Mouse (Mus musculus) limb, embryonic 11.5 days (tissue): ENCODE results near the gene Nt5m. TPM values are rescaled to one million over a fixed set of nuclear protein-coding genes. Genes with fewer than 3 reads are reported as not detected.

ENCODE experiments used
- ATAC-seq: fragments of 200-750 bp; cut with Nextera tagmentation; 2 replicates; pipeline ENCODE4 v1.8.0; 2017; ENCODE audit warnings: low read depth; ENCODE audit not compliant: insufficient number of reproducible peaks, low FRiP score, low TSS enrichment
- DNase-seq: peaks from one replicate; pipeline ENCODE4 v3.0.0-alpha.2; 2015; ENCODE audit warnings: low spot score
- H3K27ac ChIP-seq: fragments of 300-500 bp; sonication (generic); replicated peaks from 2 replicates; pipeline ENCODE4 v1.5.1; 2014; ENCODE audit warnings: low read depth, mild to moderate bottlenecking, low read length
- H3K27me3 ChIP-seq: fragments of 300-500 bp; sonication (generic); 2 replicates; pipeline ENCODE4 v1.6.1; 2014; ENCODE audit warnings: mild to moderate bottlenecking, low read length, mixed read lengths; ENCODE audit not compliant: control insufficient read depth, insufficient read depth
- H3K36me3 ChIP-seq: fragments of 300-500 bp; sonication (generic); 2 replicates; pipeline ENCODE4 v1.6.1; 2014; ENCODE audit warnings: mild to moderate bottlenecking, low read length, moderate library complexity, mixed read lengths; ENCODE audit not compliant: control insufficient read depth, insufficient read depth
- H3K4me1 ChIP-seq: fragments of 300-500 bp; sonication (generic); 2 replicates; pipeline ENCODE4 v1.6.1; 2014; ENCODE audit warnings: low read length, mixed read lengths; ENCODE audit not compliant: control insufficient read depth, insufficient read depth
- H3K4me2 ChIP-seq: fragments of 300-500 bp; sonication (generic); 2 replicates; pipeline ENCODE4 v1.6.1; 2014; ENCODE audit warnings: low read depth, mild to moderate bottlenecking, moderate library complexity; ENCODE audit not compliant: severe bottlenecking
- H3K4me3 ChIP-seq: fragments of 300-500 bp; sonication (generic); 2 replicates; pipeline ENCODE4 v1.5.1; 2014; ENCODE audit warnings: low read depth, low read length
- H3K9ac ChIP-seq: fragments of 300-500 bp; sonication (generic); 2 replicates; pipeline ENCODE4 v1.6.1; 2014; ENCODE audit warnings: mild to moderate bottlenecking, low read length
- H3K9me3 ChIP-seq: fragments of 300-500 bp; sonication (generic); 2 replicates; pipeline ENCODE4 v1.6.1; 2016; ENCODE audit warnings: low read length; ENCODE audit not compliant: control insufficient read depth
- WGBS: fragments of 180-500 bp; shearing (Covaris S2); extraction: QIAGEN DNeasy Blood & Tissue Kit; methylation state at CpG from one replicate; pipeline ENCODE4 v1.1.7; 2014; 5-methylcytosine and 5-hydroxymethylcytosine counted together
- polyA plus RNA-seq: library from polyadenylated mRNA; unstranded; fragments of >200 nt; fragmentation: Nextera tagmentation; extraction: Ambion mirVana; gene quantifications from 2 replicates; pipeline ENCODE4 v1.2.1, GENCODE M21; 2014

Nt5m gene
- polyA plus RNA-seq, 1 experiment from 2014 or later = 36.1 TPM

GRCm38 (mm10) chr11:59808170-59808960 lies 30.9 kb upstream of the Nt5m start:
- H3K4me2 ChIP-seq = peak overlapping the region; percentile 84
- no peaks in the 10 kb centered on the region for H3K9me3 ChIP-seq
- no peak for DNase-seq
- peaks cover 6% of the 10 kb centered on the region for H3K4me1 ChIP-seq
- no peak overlapping the region for H3K27ac ChIP-seq
- no peak for ATAC-seq
- peak overlapping the region; percentile 75 for H3K4me3 ChIP-seq
- peaks cover 6% of the 10 kb centered on the region; the same call in 1 of the 2 replicates for H3K36me3 ChIP-seq
- peak overlapping the region; percentile 96; the same call in 1 of the 2 replicates for H3K9ac ChIP-seq
- no peaks in the 10 kb centered on the region for H3K27me3 ChIP-seq
- WGBS = 73% methylated on average over 14 of the region's 14 CpGs

- Histone ChIP-seq H3K36me3 (peaks cover 2% of the 10 kb centered on the region; the same call in 1 of the 2 replicates), H3K4me1 (peaks cover 6% of the 10 kb centered on the region), H3K9me3 (no peaks in the 10 kb centered on the region), H3K4me3 (peak overlapping the region; percentile 75), H3K9ac (peak overlapping the region; percentile 96), H3K27me3 (no peaks in the 10 kb centered on the region), H3K27ac (peak overlapping the region; percentile 97), H3K4me2 (peak overlapping the region; percentile 84)
- DNase-seq (no peak), ATAC-seq (no peak)
- WGBS = under 1% methylated on average over 15 of the region's 15 CpGs
These were observed 30.1 kb upstream of the Nt5m start for GRCm38 (mm10) chr11:59809071-59809669.

GRCm38 (mm10) chr11:59809670-59810474 lies 29.4 kb upstream of the Nt5m start, which contains the start of gene Flcn:
Gene Flcn (minus strand): TSS chr11:59810016.
- peak within 1 kb of the TSS; percentile 84 for H3K4me2 ChIP-seq
- peak within 1 kb of the TSS; percentile 75 for H3K4me3 ChIP-seq
- H3K36me3 ChIP-seq = no peaks in the 10 kb centered on the region; the same call in 1 of the 2 replicates
- H3K9ac ChIP-seq = peak within 1 kb of the TSS; percentile 96
- under 1% methylated on average over 52 of the region's 52 CpGs for WGBS
- H3K9me3 ChIP-seq = no peaks in the 10 kb centered on the region
- peak within 1 kb of the TSS; percentile 97 for H3K27ac ChIP-seq
- H3K27me3 ChIP-seq = no peaks in the 10 kb centered on the region
- ATAC-seq (peak; percentile 90), DNase-seq (peak; percentile 87)
- H3K4me1 ChIP-seq = peaks cover 6% of the 10 kb centered on the region

GRCm38 (mm10) chr11:59810480-59811158 lies 28.6 kb upstream of the Nt5m start:
- no peak for DNase-seq

GRCm38 (mm10) chr11:59811211-59811610 lies 28.0 kb upstream of the Nt5m start:
- H3K27me3 ChIP-seq = no peaks in the 10 kb centered on the region
- peaks cover 2% of the 10 kb centered on the region; the same call in 1 of the 2 replicates for H3K36me3 ChIP-seq
- H3K9ac ChIP-seq = no peak overlapping the region
- ATAC-seq = no peak
- no peak overlapping the region for H3K27ac ChIP-seq
- DNase-seq = no peak
- H3K4me1 ChIP-seq = peaks cover 6% of the 10 kb centered on the region
- WGBS = 59% methylated on average over 4 of the region's 4 CpGs
- H3K9me3 ChIP-seq = no peaks in the 10 kb centered on the region
- no peak overlapping the region for H3K4me3 ChIP-seq
- H3K4me2 ChIP-seq = peak overlapping the region; percentile 16; the same call in 1 of the 2 replicates

More at GRCm38 (mm10) chr11:59810480-59811158, 28.6 kb upstream of the Nt5m start:
- 71% methylated on average over 14 of the region's 14 CpGs for WGBS
- Histone ChIP-seq H3K4me2 (peak overlapping the region; percentile 84), H3K27me3 (no peaks in the 10 kb centered on the region), H3K9me3 (no peaks in the 10 kb centered on the region), H3K36me3 (no peaks in the 10 kb centered on the region; the same call in 1 of the 2 replicates), H3K27ac (no peak overlapping the region), H3K4me3 (peak overlapping the region; percentile 75), H3K9ac (peak overlapping the region; percentile 96), H3K4me1 (peaks cover 6% of the 10 kb centered on the region)
- no peak for ATAC-seq

GRCm38 (mm10) chr11:59813276-59813675 lies 26.0 kb upstream of the Nt5m start:
- H3K9me3 ChIP-seq = no peaks in the 10 kb centered on the region
- H3K4me1 ChIP-seq = peaks cover 6% of the 10 kb centered on the region
- H3K4me3 ChIP-seq = no peak overlapping the region
- no peak overlapping the region for H3K27ac ChIP-seq
- no peak overlapping the region for H3K9ac ChIP-seq
- H3K27me3 ChIP-seq = no peaks in the 10 kb centered on the region
- peaks cover 7% of the 10 kb centered on the region; the same call in 1 of the 2 replicates for H3K36me3 ChIP-seq
- no peak for DNase-seq
- no peak overlapping the region for H3K4me2 ChIP-seq
- 47% methylated on average over 3 of the region's 3 CpGs for WGBS
- no peak for ATAC-seq

GRCm38 (mm10) chr11:59814311-59814710 lies 24.9 kb upstream of the Nt5m start:
- no peak overlapping the region for H3K4me3 ChIP-seq
- H3K4me2 ChIP-seq = no peak overlapping the region
- peaks cover 16% of the 10 kb centered on the region for H3K36me3 ChIP-seq
- no peak overlapping the region for H3K27ac ChIP-seq
- no peak for DNase-seq
- no peaks in the 10 kb centered on the region for H3K9me3 ChIP-seq
- WGBS = 84% methylated on average over 1 of the region's 1 CpGs
- H3K27me3 ChIP-seq = no peaks in the 10 kb centered on the region
- H3K9ac ChIP-seq = no peak overlapping the region
- no peak for ATAC-seq
- no peaks in the 10 kb centered on the region for H3K4me1 ChIP-seq
